Comparison of ENCODE assay signal across 12 mouse cellular contexts in the genomic region with DNA sequence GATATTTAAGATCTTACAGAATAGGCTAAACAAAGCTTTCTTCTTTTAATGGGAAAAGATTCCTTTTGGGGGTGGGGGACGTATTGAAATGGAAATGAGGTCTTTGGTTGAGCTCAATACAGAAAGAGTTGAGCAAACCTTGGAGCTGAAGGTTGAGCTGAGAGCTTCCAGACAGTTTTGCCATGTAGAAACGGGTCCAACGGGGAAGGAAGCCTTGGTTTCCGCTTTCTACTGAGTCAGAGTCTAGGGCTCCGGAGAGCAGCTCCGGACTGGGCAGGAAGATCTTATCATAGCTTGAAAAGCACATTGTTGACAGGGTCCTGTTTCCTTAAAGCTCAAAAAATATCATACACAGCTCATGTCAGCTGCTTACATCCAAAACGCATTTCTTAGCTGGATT.
DNase-seq lines count a peak whose midpoint lies in the region; ATAC-seq and TF ChIP-seq lines count a peak whose summit lies in the region.
"Had no signal": no experiment of that assay in that cellular context is flagged by ENCODE, and none has a peak within 500 bp of the region (broad histone marks: within the 10 kb centered on the region; RNA-seq: fewer than 3 reads in every experiment).

No protein-coding gene starts in this region.

- no peaks in the 10 kb centered on the region for H3K4me1 ChIP-seq in hindbrain, postnatal 0 days (ENCODE audit: insufficient read depth, low read length)
- H3K4me1 ChIP-seq: intestine, embryonic 15.5 days had no signal

- no peaks in the 10 kb centered on the region for H3K36me3 ChIP-seq in hindbrain, postnatal 0 days (ENCODE audit: insufficient read depth, low read length)
- H3K36me3 ChIP-seq: intestine, embryonic 15.5 days had no signal

- no peaks in the 10 kb centered on the region for H3K9me3 ChIP-seq in hindbrain, postnatal 0 days (ENCODE audit: low read length)
- H3K9me3 ChIP-seq: intestine, embryonic 15.5 days had no signal

- no peak overlapping the region for H3K4me2 ChIP-seq in hindbrain, postnatal 0 days (ENCODE audit: low read depth, low read length)
- H3K4me2 ChIP-seq: intestine, embryonic 15.5 days had no signal

- H3K9ac ChIP-seq in hindbrain, postnatal 0 days (replicated peaks; ENCODE audit: low read length): no peak overlapping the region
- H3K9ac ChIP-seq: intestine, embryonic 15.5 days had no signal

- no peak overlapping the region for H3K4me3 ChIP-seq in hindbrain, postnatal 0 days (ENCODE audit: low read length)
- H3K4me3 ChIP-seq: intestine, embryonic 15.5 days had no signal

- H3K27me3 ChIP-seq in hindbrain, postnatal 0 days (ENCODE audit: insufficient read depth, low read length): no peaks in the 10 kb centered on the region
- H3K27me3 ChIP-seq: intestine, embryonic 15.5 days had no signal

- no peak overlapping the region for H3K27ac ChIP-seq in hindbrain, postnatal 0 days
- H3K27ac ChIP-seq: intestine, embryonic 15.5 days had no signal

- WGBS in hindbrain, postnatal 0 days: 67% methylated on average over 7 of the region's 7 CpGs

- no peak for TF ChIP-seq CTCF in hindbrain, postnatal 0 days (IDR thresholded peaks at IDR 0.05; ENCODE audit: low read depth)

- no peak for ATAC-seq in hindbrain, postnatal 0 days
- ATAC-seq: intestine, embryonic 15.5 days had no signal

- peak; percentile 95 for DNase-seq in heart, adult 11 months
- DNase-seq in heart, postnatal 4 days: no peak
- DNase-seq in ES-CJ7 (ENCODE audit: low read depth, low spot score): peak; percentile 28
- DNase-seq in kidney, adult 8-10 months: peak; percentile 18 to 21
- DNase-seq in lung, postnatal 10 days: peak; percentile 28
- no peak for DNase-seq in embryo, embryonic 11 days
- no peak for DNase-seq in hindbrain, postnatal 0 days (ENCODE audit: low spot score)
- no peak for DNase-seq in Muller cell, postnatal 12 days (ENCODE audit: inconsistent ontology term)
- DNase-seq: B cell, adult 2 months; cerebellum, adult 18-20 months; right cerebral cortex, adult 18-20 months had no signal

Comparison
In these comparisons a context has a peak if more than half of its experiments do, and no peak if none do; other contexts are left out.
1. DNase-seq: peak in heart, adult 11 months (single experiment), ES-CJ7 (single experiment), kidney, adult 8-10 months (2 of 2) and lung, postnatal 10 days (single experiment); none in heart, postnatal 4 days (single experiment), embryo, embryonic 11 days (single experiment), hindbrain, postnatal 0 days (single experiment) and Muller cell, postnatal 12 days (single experiment).